Mouse (Mus musculus) cortical plate, adult 2 months (tissue): ENCODE results near the gene Clec2l.

Source experiments
- CTCF ChIP-seq: fragments of 200-500 bp; IDR thresholded peaks from 2 replicates; pipeline ENCODE4 v1.5.1; 2011; ENCODE audit warnings: mild to moderate bottlenecking, control low read depth, low read length; ENCODE audit not compliant: insufficient read depth; ENCODE audit errors: extremely low read depth
- POLR2A ChIP-seq: fragments of 200-500 bp; IDR thresholded peaks from 2 replicates; pipeline ENCODE4 v1.6.1; 2011; ENCODE audit warnings: mild to moderate bottlenecking, low read length, control low read depth; ENCODE audit not compliant: insufficient read depth; ENCODE audit errors: extremely low read depth

GRCm38 (mm10) chr6:38676217-38676616, 13.3 kb downstream of the Clec2l start:
- TF ChIP-seq CTCF (no peak), POLR2A (no peak)
